Mouse (Mus musculus): Measurements from ENCODE around the gene Klhl26. TPM values are rescaled to one million over a fixed set of nuclear protein-coding genes. Genes with fewer than 3 reads are reported as not detected.

Gene Klhl26
- polyA plus RNA-seq, 1 experiment from 2014 or later: 35.0 TPM

DNA sequence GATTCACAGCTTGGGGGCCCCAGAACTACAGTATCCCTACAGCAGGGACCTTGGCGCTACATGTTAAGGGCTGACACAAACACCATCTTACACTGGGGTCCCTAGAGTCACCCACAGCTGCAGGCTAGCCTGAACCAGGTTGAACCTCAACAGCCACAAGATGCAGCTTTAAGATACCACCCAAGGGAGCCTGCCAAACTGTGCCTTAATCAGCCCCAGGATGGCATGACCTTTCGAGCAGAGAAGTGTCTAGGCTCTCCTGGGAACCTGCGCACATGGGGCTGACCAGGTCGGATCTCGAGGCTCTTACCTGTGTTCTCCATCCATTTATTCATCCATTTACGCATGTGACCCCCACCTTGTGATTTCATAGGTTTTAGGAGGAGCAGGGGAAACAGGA lies 18.9 kb downstream of the Klhl26 start:
- 86% methylated on average over 6 of the region's 6 CpGs for WGBS
- no peaks in the 10 kb centered on the region for H3K9me3 ChIP-seq (replicated peaks)
- no peak overlapping the region for H3K4me3 ChIP-seq (replicated peaks)
- H3K27ac ChIP-seq (replicated peaks): no peak overlapping the region
- no peaks in the 10 kb centered on the region for H3K36me3 ChIP-seq
- ATAC-seq (ENCODE audit: low FRiP score): no peak
- no peaks in the 10 kb centered on the region for H3K27me3 ChIP-seq (replicated peaks)
- peaks cover 8% of the 10 kb centered on the region; the same call in 1 of the 2 replicates for H3K4me1 ChIP-seq
- no peak overlapping the region for H3K9ac ChIP-seq (replicated peaks)
- H3K4me2 ChIP-seq: no peak overlapping the region

DNA sequence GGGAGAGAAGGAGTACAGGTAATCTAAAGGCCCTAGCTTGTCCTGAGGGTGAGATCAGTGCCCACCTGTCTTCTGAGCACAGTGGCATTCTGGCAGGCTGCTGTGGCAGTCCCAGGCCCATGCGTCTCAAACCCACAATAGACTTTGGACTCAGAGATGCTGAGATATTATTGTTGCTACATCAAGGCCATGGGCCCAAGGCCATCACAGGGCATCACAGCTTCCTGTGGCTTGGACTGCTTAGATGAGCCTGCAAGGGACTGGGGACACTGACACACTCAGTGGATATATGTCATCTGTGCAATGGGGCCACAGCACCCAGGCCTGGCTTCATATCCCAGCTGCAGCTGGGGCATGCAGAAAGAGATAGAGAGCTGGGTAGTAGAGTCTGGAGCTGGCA lies 19.8 kb downstream of the Klhl26 start:
- no peak overlapping the region for H3K27ac ChIP-seq (replicated peaks)
- no peaks in the 10 kb centered on the region for H3K27me3 ChIP-seq (replicated peaks)
- 98% methylated on average over 1 of the region's 1 CpGs for WGBS
- no peak overlapping the region for H3K4me2 ChIP-seq
- peaks cover 8% of the 10 kb centered on the region; the same call in 1 of the 2 replicates for H3K4me1 ChIP-seq
- no peak for ATAC-seq (ENCODE audit: low FRiP score)
- H3K4me3 ChIP-seq (replicated peaks): no peak overlapping the region
- no peaks in the 10 kb centered on the region for H3K9me3 ChIP-seq (replicated peaks)
- H3K9ac ChIP-seq (replicated peaks): no peak overlapping the region
- H3K36me3 ChIP-seq: peaks cover 8% of the 10 kb centered on the region

DNA sequence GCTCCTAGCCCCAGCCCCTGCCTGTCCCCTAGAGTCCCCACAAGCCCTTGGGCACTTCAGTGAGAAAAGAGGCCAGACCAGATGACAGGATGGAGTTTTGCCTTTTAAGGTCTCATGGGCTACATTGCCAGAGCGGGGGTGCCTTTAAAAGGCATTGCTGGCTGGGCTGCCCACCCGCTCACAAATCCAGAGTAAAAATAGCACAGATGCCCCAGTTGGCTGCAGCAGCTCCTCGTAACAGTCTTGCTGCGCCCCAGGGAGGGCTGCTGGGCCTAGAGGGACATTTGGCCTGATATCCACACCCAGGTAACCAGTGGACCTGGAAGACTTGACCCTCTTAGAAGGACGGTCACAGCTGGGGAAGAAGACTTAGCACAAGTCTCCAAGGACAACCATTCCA lies 22.9 kb downstream of the Klhl26 start:
- Histone ChIP-seq H3K9me3 (replicated peaks) (no peaks in the 10 kb centered on the region), H3K27ac (replicated peaks) (no peak overlapping the region), H3K27me3 (replicated peaks) (no peaks in the 10 kb centered on the region), H3K4me2 (no peak overlapping the region), H3K36me3 (peaks cover 30% of the 10 kb centered on the region), H3K9ac (replicated peaks) (no peak overlapping the region), H3K4me3 (replicated peaks) (no peak overlapping the region), H3K4me1 (peaks cover 4% of the 10 kb centered on the region)
- no peak for ATAC-seq (ENCODE audit: low FRiP score)
- 88% methylated on average over 5 of the region's 5 CpGs for WGBS

- Histone ChIP-seq H3K9ac (replicated peaks) (no peak overlapping the region), H3K27me3 (replicated peaks) (no peaks in the 10 kb centered on the region), H3K36me3 (peaks cover 30% of the 10 kb centered on the region), H3K4me2 (no peak overlapping the region), H3K9me3 (replicated peaks) (no peaks in the 10 kb centered on the region), H3K27ac (replicated peaks) (no peak overlapping the region), H3K4me1 (peaks cover 15% of the 10 kb centered on the region), H3K4me3 (replicated peaks) (no peak overlapping the region)
- 65% methylated on average over 52 of the region's 52 CpGs for WGBS
- ATAC-seq (ENCODE audit: low FRiP score): no peak
Measured at GRCm38 (mm10) chr8:70452196-70452966, 24.4 kb downstream of the Klhl26 start.

GRCm38 (mm10) chr8:70447639-70448420 lies 28.9 kb downstream of the Klhl26 start:
- Histone ChIP-seq H3K9me3 (replicated peaks) (no peaks in the 10 kb centered on the region), H3K4me1 (peaks cover 11% of the 10 kb centered on the region), H3K27ac (replicated peaks) (peak overlapping the region; percentile 68), H3K4me2 (no peak overlapping the region), H3K9ac (replicated peaks) (no peak overlapping the region), H3K36me3 (peaks cover 30% of the 10 kb centered on the region), H3K27me3 (replicated peaks) (no peaks in the 10 kb centered on the region), H3K4me3 (replicated peaks) (no peak overlapping the region)
- ATAC-seq (ENCODE audit: low FRiP score): peak; percentile 81
- 62% methylated on average over 19 of the region's 19 CpGs for WGBS

DNA sequence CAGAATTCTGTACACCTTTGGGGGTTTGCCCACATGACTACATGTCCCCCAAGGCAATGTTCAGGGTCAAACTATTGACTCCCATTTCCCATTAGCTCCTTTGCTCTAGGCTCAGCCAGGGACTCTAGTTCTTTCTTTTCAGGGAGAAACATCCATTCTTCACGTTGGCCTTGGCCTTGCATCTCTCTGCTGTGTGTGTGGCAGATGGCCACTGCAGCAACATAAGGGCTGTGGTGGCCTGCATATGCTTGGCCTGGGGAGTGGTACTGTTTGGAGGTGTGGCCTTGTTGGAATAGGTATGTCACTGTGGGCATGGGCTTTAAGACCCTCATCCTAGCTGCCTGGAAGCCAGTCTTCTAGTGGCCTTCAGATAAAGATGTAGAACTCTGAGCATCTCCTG lies 30.8 kb downstream of the Klhl26 start:
- H3K27me3 ChIP-seq (replicated peaks): no peaks in the 10 kb centered on the region

DNA sequence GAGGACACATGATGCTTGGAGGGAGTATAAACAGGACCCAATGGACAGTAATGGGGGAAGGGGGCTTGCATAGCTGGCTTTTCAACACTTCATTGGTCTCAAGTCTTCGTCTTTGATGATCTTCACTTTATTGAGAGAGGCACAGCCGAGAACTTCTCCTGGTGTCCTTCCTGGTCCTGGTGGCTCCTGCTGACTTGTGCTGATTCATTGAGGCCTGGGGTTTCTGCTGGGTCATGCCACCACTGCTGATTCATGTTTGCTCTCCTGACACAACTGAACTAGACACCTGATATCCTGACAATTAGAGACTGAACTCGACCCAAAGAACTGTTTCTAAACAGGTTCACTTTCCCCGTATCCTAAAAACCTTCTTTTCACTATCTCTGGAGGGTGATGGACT lies 33.4 kb downstream of the Klhl26 start:
- no peaks in the 10 kb centered on the region for H3K9me3 ChIP-seq (replicated peaks)
- no peak for ATAC-seq (ENCODE audit: low FRiP score)
- H3K9ac ChIP-seq (replicated peaks): no peak overlapping the region
- H3K36me3 ChIP-seq: no peaks in the 10 kb centered on the region
- H3K27ac ChIP-seq (replicated peaks): no peak overlapping the region
- WGBS: 89% methylated on average over 4 of the region's 4 CpGs
- H3K27me3 ChIP-seq (replicated peaks): no peaks in the 10 kb centered on the region
- no peak overlapping the region for H3K4me3 ChIP-seq (replicated peaks)
- peaks cover 20% of the 10 kb centered on the region for H3K4me1 ChIP-seq
- no peak overlapping the region for H3K4me2 ChIP-seq

More for the DNA sequence above, 30.8 kb downstream of the Klhl26 start:
- WGBS: 68% methylated on average over 1 of the region's 1 CpGs
- Histone ChIP-seq H3K4me2 (no peak overlapping the region), H3K36me3 (peaks cover 11% of the 10 kb centered on the region; the same call in 1 of the 2 replicates), H3K27ac (replicated peaks) (no peak overlapping the region), H3K9me3 (replicated peaks) (no peaks in the 10 kb centered on the region), H3K4me3 (replicated peaks) (no peak overlapping the region), H3K4me1 (peaks cover 11% of the 10 kb centered on the region), H3K9ac (replicated peaks) (no peak overlapping the region)
- ATAC-seq (ENCODE audit: low FRiP score): no peak

GRCm38 (mm10) chr8:70441565-70441964 lies 35.2 kb downstream of the Klhl26 start:
- Histone ChIP-seq H3K4me1 (peaks cover 30% of the 10 kb centered on the region), H3K4me3 (replicated peaks) (no peak overlapping the region), H3K9ac (replicated peaks) (no peak overlapping the region), H3K4me2 (no peak overlapping the region), H3K27ac (replicated peaks) (no peak overlapping the region), H3K9me3 (replicated peaks) (no peaks in the 10 kb centered on the region), H3K27me3 (replicated peaks) (no peaks in the 10 kb centered on the region), H3K36me3 (no peaks in the 10 kb centered on the region)
- no peak for ATAC-seq (ENCODE audit: low FRiP score)
- WGBS: 70% methylated on average over 3 of the region's 3 CpGs

GRCm38 (mm10) chr8:70440246-70440645 lies 36.5 kb downstream of the Klhl26 start:
- H3K4me3 ChIP-seq (replicated peaks): peak overlapping the region; percentile 66
- peak overlapping the region; percentile 85; the same call in 1 of the 2 replicates for H3K27ac ChIP-seq (replicated peaks)
- peak overlapping the region; percentile 69; the same call in 1 of the 2 replicates for H3K9ac ChIP-seq (replicated peaks)
- peak overlapping the region; percentile 89 for H3K4me2 ChIP-seq
- no peaks in the 10 kb centered on the region for H3K9me3 ChIP-seq (replicated peaks)
- peaks cover 30% of the 10 kb centered on the region for H3K4me1 ChIP-seq
- 50% methylated on average over 3 of the region's 3 CpGs for WGBS
- no peaks in the 10 kb centered on the region for H3K27me3 ChIP-seq (replicated peaks)
- no peaks in the 10 kb centered on the region for H3K36me3 ChIP-seq
- no peak for ATAC-seq (ENCODE audit: low FRiP score)

DNA sequence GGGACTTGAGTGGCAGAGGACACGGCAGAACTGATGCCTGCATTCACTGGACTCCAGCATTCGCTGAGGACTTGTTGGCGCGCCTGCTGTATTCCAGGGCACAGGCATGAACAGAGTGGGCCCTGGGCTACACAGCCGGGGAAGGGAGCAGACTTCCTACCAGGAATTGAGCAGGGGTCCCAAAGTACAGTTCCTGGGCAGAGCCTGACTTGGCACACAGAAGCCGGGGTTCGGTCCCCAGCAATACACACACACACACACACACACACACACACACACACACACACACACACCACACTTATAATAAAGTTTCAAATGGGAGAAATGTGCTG lies 37.0 kb downstream of the Klhl26 start:
- peak overlapping the region; percentile 69 for H3K9ac ChIP-seq (replicated peaks)
- peak overlapping the region; percentile 66 for H3K4me3 ChIP-seq (replicated peaks)
- H3K4me2 ChIP-seq: peak overlapping the region; percentile 89
- H3K27me3 ChIP-seq (replicated peaks): no peaks in the 10 kb centered on the region
- no peaks in the 10 kb centered on the region for H3K36me3 ChIP-seq
- no peaks in the 10 kb centered on the region for H3K9me3 ChIP-seq (replicated peaks)
- peaks cover 30% of the 10 kb centered on the region for H3K4me1 ChIP-seq
- 1% methylated on average over 7 of the region's 7 CpGs for WGBS
- H3K27ac ChIP-seq (replicated peaks): peak overlapping the region; percentile 85
- no peak for ATAC-seq (ENCODE audit: low FRiP score)

- Histone ChIP-seq H3K4me1 (peaks cover 30% of the 10 kb centered on the region), H3K27ac (replicated peaks) (peak within 1 kb of the TSS; percentile 91), H3K9me3 (replicated peaks) (no peaks in the 10 kb centered on the region), H3K27me3 (replicated peaks) (no peaks in the 10 kb centered on the region), H3K9ac (replicated peaks) (peak within 1 kb of the TSS; percentile 69), H3K36me3 (no peaks in the 10 kb centered on the region), H3K4me3 (replicated peaks) (peak within 1 kb of the TSS; percentile 66), H3K4me2 (peak within 1 kb of the TSS; percentile 89)
- peak; percentile 97 for ATAC-seq (ENCODE audit: low FRiP score)
- 1% methylated on average over 68 of the region's 70 CpGs for WGBS
Measured at GRCm38 (mm10) chr8:70439055-70439847, 37.5 kb downstream of the Klhl26 start, which contains the start of gene Crtc1. Gene Crtc1, minus strand, starts transcription at chr8:70439579.

All from neural tube, embryonic 15.5 days (tissue).